Mouse (Mus musculus) heart, embryonic 14.5 days (tissue): ENCODE data around the gene Gdf10. TPM values are rescaled to one million over a fixed set of nuclear protein-coding genes. Genes with fewer than 3 reads are reported as not detected.

Experiments used
- ATAC-seq: fragments of 200-750 bp; cut with Nextera tagmentation; 2 replicates; pipeline ENCODE4 v1.8.0; 2017; ENCODE audit warnings: low read depth, moderate TSS enrichment; ENCODE audit not compliant: insufficient number of reproducible peaks, insufficient read depth, low FRiP score
- H3K27ac ChIP-seq, 2 experiments: fragments of 200-500 bp in 1 of 2; fragments of 300-500 bp in 1 of 2; sonication (generic) in 1 of 2; replicated peaks in 1 of 2; 2 replicates each; pipeline ENCODE4 v1.5.1; 2012 to 2014; ENCODE audit warnings: low read depth in 2 of 2, low read length in 2 of 2, control low read depth in 1 of 2, mild to moderate bottlenecking in 1 of 2, mixed read lengths in 1 of 2; ENCODE audit not compliant: control insufficient read depth in 1 of 2, insufficient read depth in 1 of 2
- H3K27me3 ChIP-seq: fragments of 300-500 bp; sonication (generic); 2 replicates; pipeline ENCODE4 v1.6.1; 2014; ENCODE audit warnings: mild to moderate bottlenecking, low read length, control low read depth; ENCODE audit not compliant: control insufficient read depth, insufficient read depth
- H3K36me3 ChIP-seq: fragments of 300-500 bp; sonication (generic); 2 replicates; pipeline ENCODE4 v1.6.1; 2014; ENCODE audit warnings: mild to moderate bottlenecking, control low read depth, low read length, mixed read lengths; ENCODE audit not compliant: control insufficient read depth, insufficient read depth
- H3K4me1 ChIP-seq, 2 experiments: fragments of 200-500 bp in 1 of 2; fragments of 300-500 bp in 1 of 2; sonication (generic) in 1 of 2; 2 replicates each; pipeline ENCODE4 v1.6.1; 2012 to 2014; ENCODE audit warnings: low read length in 2 of 2, control low read depth in 1 of 2, mixed read lengths in 1 of 2; ENCODE audit not compliant: control insufficient read depth in 2 of 2, insufficient read depth in 2 of 2
- H3K4me2 ChIP-seq: fragments of 300-500 bp; sonication (generic); 2 replicates; pipeline ENCODE4 v1.6.1; 2014; ENCODE audit warnings: mild to moderate bottlenecking, low read length
- H3K4me3 ChIP-seq, 2 experiments: fragments of 200-500 bp in 1 of 2; fragments of 300-500 bp in 1 of 2; sonication (generic) in 1 of 2; 2 replicates each; pipeline ENCODE4 v1.5.1; 2012 to 2014; ENCODE audit warnings: low read length in 2 of 2, mild to moderate bottlenecking in 2 of 2, control low read depth in 1 of 2, low read depth in 1 of 2, moderate library complexity in 1 of 2; ENCODE audit not compliant: control insufficient read depth in 1 of 2, insufficient read depth in 1 of 2
- H3K9ac ChIP-seq: fragments of 300-500 bp; sonication (generic); 2 replicates; pipeline ENCODE4 v1.6.1; 2014; ENCODE audit warnings: mild to moderate bottlenecking, low read length
- H3K9me3 ChIP-seq: fragments of 300-500 bp; sonication (generic); 2 replicates; pipeline ENCODE4 v1.6.1; 2016; ENCODE audit warnings: low read length, control low read depth; ENCODE audit not compliant: control insufficient read depth
- WGBS: fragments of 180-500 bp; shearing (Covaris S2); extraction: QIAGEN DNeasy Blood & Tissue Kit; methylation state at CpG from one replicate; pipeline ENCODE4 v1.1.7; 2014; 5-methylcytosine and 5-hydroxymethylcytosine counted together
- polyA plus RNA-seq: library from polyadenylated mRNA; unstranded; fragments of >200 nt; fragmentation: Nextera tagmentation; extraction: Ambion mirVana; gene quantifications from 2 replicates; pipeline ENCODE4 v1.2.1, GENCODE M21; 2014

Gene Gdf10
- polyA plus RNA-seq, 1 experiment from 2014 or later, result 2.7 TPM

DNA sequence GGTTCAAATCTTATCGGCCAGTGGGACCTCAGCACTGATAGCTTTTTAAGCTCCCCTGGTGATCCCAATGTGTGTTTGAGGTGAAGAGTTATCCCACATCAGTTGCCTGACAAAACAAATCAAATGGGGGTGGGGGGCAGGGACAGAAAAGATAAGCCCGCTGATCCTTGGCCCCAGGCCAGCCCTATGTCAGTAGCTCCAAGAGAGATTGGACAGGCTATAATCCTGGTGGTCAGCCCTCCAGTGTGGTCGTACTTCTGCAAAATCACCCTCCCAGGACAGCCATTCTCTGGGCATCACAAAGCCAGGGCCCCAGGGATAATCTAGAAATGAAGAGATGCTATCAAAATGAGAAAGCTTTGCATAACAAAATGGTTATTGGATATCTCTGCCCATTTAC, 35.5 kb downstream of the Gdf10 start:
- no peaks in the 10 kb centered on the region; the same call in 1 of the 2 replicates for H3K27me3 ChIP-seq
- ATAC-seq, result no peak
- no peak overlapping the region for H3K9ac ChIP-seq

DNA sequence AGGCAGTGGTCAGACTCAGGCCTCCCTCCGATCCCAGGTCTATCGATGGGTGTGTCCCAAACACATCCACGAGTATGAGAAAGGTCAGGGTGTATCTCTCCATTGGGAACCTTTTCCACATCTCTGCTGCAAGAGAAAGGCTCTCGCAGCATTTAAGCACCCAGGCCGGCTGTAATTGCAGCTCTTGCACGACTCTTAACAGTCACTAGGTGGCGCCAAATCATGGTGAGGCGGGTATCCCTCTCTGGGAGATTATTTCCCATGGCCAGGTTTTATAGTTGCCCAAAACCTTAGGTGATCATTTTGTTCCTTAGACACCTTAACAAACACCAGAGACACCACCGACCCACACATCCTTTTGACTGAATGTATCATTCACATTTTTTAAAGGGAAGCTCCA, 36.0 kb downstream of the Gdf10 start:
- no peak for ATAC-seq
- H3K27me3 ChIP-seq, result no peaks in the 10 kb centered on the region; the same call in 1 of the 2 replicates

More for the DNA sequence above, 35.5 kb downstream of the Gdf10 start:
- no peaks in the 10 kb centered on the region for H3K36me3 ChIP-seq
- H3K4me3 ChIP-seq, result no peak overlapping the region
- WGBS, result 9% methylated on average over 3 of the region's 3 CpGs
- H3K4me2 ChIP-seq, result no peak overlapping the region
- H3K9me3 ChIP-seq, result no peaks in the 10 kb centered on the region
- H3K27ac ChIP-seq, result no peak overlapping the region
- peaks cover 6 to 11% of the 10 kb centered on the region in 2 experiments for H3K4me1 ChIP-seq

DNA sequence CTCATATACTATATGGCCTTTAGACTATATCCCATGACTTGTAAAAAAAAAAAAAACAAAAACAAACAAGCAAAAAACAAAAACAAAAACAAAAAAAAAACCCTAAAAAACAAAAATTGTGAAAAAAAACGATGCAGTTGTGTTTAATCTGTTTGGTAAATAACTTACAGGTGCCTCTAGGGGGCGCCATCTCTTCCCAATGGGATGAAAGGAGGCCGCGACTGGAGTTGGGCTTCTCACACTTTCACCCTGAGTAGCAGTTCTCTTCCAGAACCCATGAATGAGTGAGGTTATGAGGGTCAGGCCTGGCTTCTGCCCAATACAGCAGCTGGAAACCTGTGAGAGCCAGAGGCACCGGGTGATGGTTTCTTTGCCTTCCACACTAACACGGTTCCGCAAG, 42.3 kb downstream of the Gdf10 start:
- Histone ChIP-seq H3K36me3 (no peaks in the 10 kb centered on the region), H3K9me3 (no peaks in the 10 kb centered on the region), H3K4me1 (no peaks in the 10 kb centered on the region), H3K27me3 (no peaks in the 10 kb centered on the region; the same call in 1 of the 2 replicates), H3K27ac (no peak overlapping the region), H3K9ac (no peak overlapping the region), H3K4me2 (no peak overlapping the region), H3K4me3 (no peak overlapping the region)
- ATAC-seq, result no peak
- WGBS, result 56% methylated on average over 7 of the region's 7 CpGs

More for the DNA sequence above, 36.0 kb downstream of the Gdf10 start:
- WGBS, result 7% methylated on average over 9 of the region's 9 CpGs
- no peak overlapping the region for H3K4me3 ChIP-seq
- H3K9me3 ChIP-seq, result no peaks in the 10 kb centered on the region
- no peak overlapping the region for H3K9ac ChIP-seq
- no peak overlapping the region for H3K27ac ChIP-seq
- H3K4me2 ChIP-seq, result no peak overlapping the region
- H3K4me1 ChIP-seq, result peaks cover 6 to 11% of the 10 kb centered on the region in 2 experiments
- H3K36me3 ChIP-seq, result no peaks in the 10 kb centered on the region

DNA sequence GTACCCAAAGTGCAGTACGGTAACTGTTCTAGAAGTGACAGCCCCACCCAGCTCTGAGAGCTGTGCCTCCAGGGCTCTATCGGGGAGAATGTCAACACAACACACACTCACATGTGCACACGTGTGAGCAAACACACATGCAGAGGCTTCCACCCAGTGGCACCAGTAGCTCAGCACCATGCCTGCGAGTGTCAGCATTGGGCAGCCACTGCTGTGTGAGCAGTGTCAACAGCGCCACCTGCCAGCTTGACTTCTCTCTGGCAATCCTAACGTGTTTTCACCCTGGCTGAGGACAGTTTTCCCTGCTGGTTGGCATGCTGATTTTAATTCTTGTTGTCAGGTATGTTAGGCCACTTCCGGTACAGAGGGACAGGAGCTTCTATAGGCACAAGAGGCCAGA, 49.3 kb downstream of the Gdf10 start:
- ATAC-seq, result no peak

DNA sequence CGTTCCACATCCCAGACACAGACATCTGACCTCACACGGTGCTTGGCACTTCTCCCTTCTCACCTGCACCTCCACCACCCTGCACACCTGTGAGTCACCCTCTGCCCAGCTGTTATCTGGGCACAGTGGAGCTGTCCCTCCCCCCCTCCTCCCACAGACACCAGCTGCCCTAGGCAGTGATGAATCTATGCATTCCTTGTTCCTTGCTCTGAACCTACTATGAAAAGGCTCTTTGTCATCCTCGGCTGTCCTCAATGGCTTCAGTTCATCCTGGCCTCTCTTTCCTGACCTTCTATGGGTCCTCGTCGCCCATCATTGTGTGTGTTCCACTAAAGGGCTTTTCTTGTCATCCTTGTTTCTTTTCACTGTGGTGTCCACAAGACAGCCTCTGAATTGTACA, 51.4 kb downstream of the Gdf10 start:
- Histone ChIP-seq H3K4me1 (peaks cover 3 to 4% of the 10 kb centered on the region in 2 experiments; a peak in 1 of 4 replicates), H3K36me3 (no peaks in the 10 kb centered on the region), H3K9me3 (no peaks in the 10 kb centered on the region), H3K4me3 (no peak overlapping the region), H3K27ac (no peak overlapping the region), H3K4me2 (no peak overlapping the region), H3K9ac (no peak overlapping the region), H3K27me3 (peaks cover 14% of the 10 kb centered on the region)
- 73% methylated on average over 5 of the region's 5 CpGs for WGBS
- ATAC-seq, result no peak

More for the DNA sequence above, 49.3 kb downstream of the Gdf10 start:
- peaks cover 5% of the 10 kb centered on the region; the same call in 1 of the 2 replicates for H3K27me3 ChIP-seq
- H3K27ac ChIP-seq, result no peak overlapping the region
- WGBS, result 39% methylated on average over 7 of the region's 7 CpGs
- no peak overlapping the region for H3K9ac ChIP-seq
- no peaks in the 10 kb centered on the region for H3K36me3 ChIP-seq
- H3K4me3 ChIP-seq, result no peak overlapping the region
- no peaks in the 10 kb centered on the region for H3K4me1 ChIP-seq
- H3K9me3 ChIP-seq, result no peaks in the 10 kb centered on the region
- H3K4me2 ChIP-seq, result no peak overlapping the region

DNA sequence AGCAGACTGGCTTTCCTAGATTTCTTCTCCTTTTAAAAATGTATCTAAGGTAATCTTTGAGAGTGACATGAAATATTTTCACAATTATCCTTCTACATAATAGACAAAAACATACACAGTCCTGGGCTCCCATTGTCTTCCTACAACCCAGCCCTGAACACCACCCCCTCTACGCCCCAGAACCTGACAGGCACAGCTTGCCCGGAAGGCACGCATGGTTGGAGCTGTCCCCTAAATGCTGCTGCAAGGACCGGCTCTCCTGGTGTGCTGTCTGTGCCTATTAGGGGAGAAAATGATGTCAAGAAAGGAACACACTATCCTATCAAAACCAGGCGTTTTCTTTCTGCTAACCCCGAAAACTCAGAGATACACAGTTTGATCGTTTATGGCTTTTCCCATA, 54.4 kb downstream of the Gdf10 start:
- 47% methylated on average over 7 of the region's 7 CpGs for WGBS
- H3K4me3 ChIP-seq, result no peak overlapping the region
- no peak overlapping the region for H3K4me2 ChIP-seq

DNA sequence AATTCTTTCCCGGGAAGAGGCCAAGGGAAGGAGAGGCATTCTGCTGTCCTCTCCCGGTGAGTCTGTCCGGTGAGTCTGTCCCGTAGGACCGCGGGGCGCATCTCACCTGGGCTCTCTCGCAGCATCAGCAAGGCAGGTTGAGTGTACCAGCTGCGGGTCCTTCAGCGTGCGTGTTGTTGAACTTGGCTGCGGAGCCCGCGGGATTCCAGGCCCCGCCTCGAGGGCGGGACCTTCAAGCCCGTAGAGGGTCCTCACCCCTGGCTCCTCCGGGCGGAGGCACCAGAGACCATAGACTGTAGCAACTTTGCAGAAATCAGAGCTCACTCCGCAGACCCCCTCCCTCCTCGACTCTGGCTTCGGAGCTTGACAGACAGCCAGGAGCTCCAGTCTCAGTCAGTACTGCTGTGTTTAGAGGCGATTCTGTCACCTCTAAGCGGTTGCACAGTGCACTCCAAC, 55.2 kb downstream of the Gdf10 start, which contains the start of gene Zfp488:
Zfp488 (minus strand) TSS at position 161 of the 456 bp plus-strand sequence.
- Histone ChIP-seq H3K27ac (no peak within 1 kb of the TSS), H3K4me2 (peak within 1 kb of the TSS; percentile 74), H3K9ac (peak within 1 kb of the TSS; percentile 49; the same call in 1 of the 2 replicates), H3K4me3 (peak within 1 kb of the TSS; percentile 37 to 41), H3K27me3 (peaks cover 14% of the 10 kb centered on the region; the same call in 1 of the 2 replicates), H3K9me3 (no peaks in the 10 kb centered on the region), H3K36me3 (no peaks in the 10 kb centered on the region), H3K4me1 (peaks cover 3 to 4% of the 10 kb centered on the region in 2 experiments; a peak in 1 of 4 replicates)
- ATAC-seq, result peak; percentile 43; the same call in 1 of the 2 replicates
- under 1% methylated on average over 25 of the region's 25 CpGs for WGBS

More for the DNA sequence above, 54.4 kb downstream of the Gdf10 start:
- Histone ChIP-seq H3K27ac (no peak overlapping the region), H3K27me3 (peaks cover 14% of the 10 kb centered on the region; the same call in 1 of the 2 replicates), H3K4me1 (peaks cover 3 to 4% of the 10 kb centered on the region in 2 experiments; a peak in 1 of 4 replicates), H3K9me3 (no peaks in the 10 kb centered on the region), H3K9ac (no peak overlapping the region), H3K36me3 (no peaks in the 10 kb centered on the region)
- ATAC-seq, result no peak
